Mouse (Mus musculus): ENCODE data around the gene Erc2.
"Not testable (repeated sequence)": the region's sequence is repeated elsewhere in the genome, so short reads cannot be mapped to it uniquely, and the experiment has no call there.

Erc2 gene

DNA sequence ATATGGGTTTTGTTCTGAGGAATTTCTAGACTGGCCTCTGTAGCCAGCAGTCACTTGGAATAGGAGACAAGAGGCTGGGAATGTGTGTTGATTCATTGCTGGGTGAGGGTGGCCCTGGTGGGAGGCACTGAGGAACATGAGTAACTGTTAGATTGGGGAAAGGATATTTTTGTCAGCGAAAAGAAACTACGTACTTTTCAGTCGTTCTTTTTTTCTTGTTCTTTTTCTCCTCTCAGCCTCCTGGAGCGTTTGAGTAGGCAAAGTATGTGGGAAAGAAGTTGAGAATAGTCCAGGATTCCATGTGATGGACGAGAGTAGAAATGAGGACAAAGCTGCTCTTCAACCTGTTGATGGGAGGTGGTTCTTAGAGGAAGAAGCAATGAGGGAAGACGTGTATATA is 230.4 kb downstream of the Erc2 start:
- Histone ChIP-seq H3K36me3 (ENCODE audit: control insufficient read depth, insufficient read depth, low read length, poor library complexity, severe bottlenecking) (no peaks in the 10 kb centered on the region), H3K27me3 (ENCODE audit: control insufficient read depth, insufficient read depth, low read length, poor library complexity, severe bottlenecking) (no peaks in the 10 kb centered on the region)
- no peak for DNase-seq (ENCODE audit: low read depth, low spot score)

DNA sequence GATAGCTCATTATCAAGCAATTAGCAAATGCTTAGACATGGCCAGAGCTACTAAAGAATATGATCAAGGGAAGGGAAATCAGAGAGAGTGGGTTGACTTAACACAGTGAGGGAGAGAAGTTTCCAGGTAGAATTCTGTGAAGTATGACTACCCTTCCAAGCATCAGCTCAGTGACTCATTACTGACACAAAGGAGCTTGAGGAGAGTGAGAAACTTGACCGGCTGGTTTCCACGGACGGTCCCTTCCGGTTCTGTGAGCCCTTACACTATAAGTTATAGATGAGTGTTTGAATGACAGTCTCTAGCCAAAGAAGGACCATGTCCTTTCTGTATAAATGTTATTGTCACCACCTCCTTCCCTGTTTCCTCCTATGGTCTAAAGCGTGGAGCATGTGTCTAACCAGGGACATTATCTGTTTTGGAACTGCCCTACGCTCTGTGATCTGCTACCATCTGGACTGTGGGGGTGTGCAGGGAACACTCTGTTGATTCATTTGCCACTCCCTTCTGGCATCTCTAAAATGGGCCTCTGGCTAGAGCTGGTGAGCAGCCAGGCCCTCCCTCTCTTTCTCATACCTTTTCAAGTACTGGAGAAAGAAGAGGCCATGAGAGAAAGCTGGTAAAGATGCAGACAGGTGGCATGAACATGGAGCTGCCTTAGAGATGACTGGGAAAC is 238.3 kb downstream of the Erc2 start:
- no peaks in the 10 kb centered on the region for H3K36me3 ChIP-seq (ENCODE audit: control insufficient read depth, insufficient read depth, low read length, poor library complexity, severe bottlenecking)
- no peak for DNase-seq (ENCODE audit: low read depth, low spot score)
- no peaks in the 10 kb centered on the region for H3K27me3 ChIP-seq (ENCODE audit: control insufficient read depth, insufficient read depth, low read length, poor library complexity, severe bottlenecking)

DNA sequence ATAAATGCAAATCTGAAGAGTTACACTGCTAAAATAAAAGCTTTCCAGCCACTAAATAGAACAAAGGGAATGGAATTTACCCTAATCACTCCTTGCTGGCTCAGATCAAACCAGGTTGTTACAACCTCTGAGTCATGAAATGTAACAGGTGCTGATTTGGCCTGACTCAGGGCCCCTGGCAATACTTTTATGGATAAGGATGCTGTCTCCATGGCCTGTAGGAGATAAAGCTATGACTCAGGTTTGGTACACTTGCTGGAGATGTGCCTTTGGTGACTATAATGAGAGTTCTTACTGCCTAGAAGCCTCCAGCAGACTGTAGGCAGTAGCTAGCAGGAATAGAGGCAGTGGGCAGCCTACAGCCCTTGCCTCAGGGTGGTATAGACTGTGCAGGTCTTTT is 240.1 kb downstream of the Erc2 start:
- Histone ChIP-seq H3K36me3 (ENCODE audit: control insufficient read depth, insufficient read depth, low read length, poor library complexity, severe bottlenecking) (no peaks in the 10 kb centered on the region), H3K27me3 (ENCODE audit: control insufficient read depth, insufficient read depth, low read length, poor library complexity, severe bottlenecking) (no peaks in the 10 kb centered on the region)
- DNase-seq (ENCODE audit: low read depth, low spot score) = no peak

DNA sequence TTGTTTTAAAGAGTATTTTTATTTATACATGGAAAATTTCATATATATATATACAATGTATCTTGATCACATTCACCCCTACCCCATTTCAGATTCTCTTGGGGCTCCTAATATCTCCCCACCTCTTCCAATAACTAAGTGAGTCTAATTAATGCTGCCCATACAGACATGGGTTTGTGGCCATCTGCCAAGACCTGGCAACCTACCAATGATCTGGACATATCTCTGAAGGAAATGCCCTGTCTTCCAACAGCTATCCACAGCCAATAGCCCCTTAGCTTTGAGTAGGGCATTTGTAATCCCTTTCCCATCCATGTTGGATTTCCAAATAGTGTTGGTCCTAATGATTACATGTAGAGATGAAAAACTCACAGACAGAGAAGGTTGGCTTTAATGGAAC is 245.2 kb downstream of the Erc2 start:
- DNase-seq (ENCODE audit: low read depth, low spot score) = no peak
- Histone ChIP-seq H3K27me3 (ENCODE audit: control insufficient read depth, insufficient read depth, low read length, poor library complexity, severe bottlenecking) (no peaks in the 10 kb centered on the region), H3K36me3 (ENCODE audit: control insufficient read depth, insufficient read depth, low read length, poor library complexity, severe bottlenecking) (no peaks in the 10 kb centered on the region)

GRCm38 (mm10) chr14:27873619-27874018 is 251.4 kb downstream of the Erc2 start:
- DNase-seq (ENCODE audit: low read depth, low spot score) = no peak
- Histone ChIP-seq H3K36me3 (ENCODE audit: control insufficient read depth, insufficient read depth, low read length, poor library complexity, severe bottlenecking) (no peaks in the 10 kb centered on the region), H3K27me3 (ENCODE audit: control insufficient read depth, insufficient read depth, low read length, poor library complexity, severe bottlenecking) (no peaks in the 10 kb centered on the region)

GRCm38 (mm10) chr14:27875991-27876411 is 253.8 kb downstream of the Erc2 start:
- Histone ChIP-seq H3K36me3 (ENCODE audit: control insufficient read depth, insufficient read depth, low read length, poor library complexity, severe bottlenecking) (no peaks in the 10 kb centered on the region), H3K27me3 (ENCODE audit: control insufficient read depth, insufficient read depth, low read length, poor library complexity, severe bottlenecking) (no peaks in the 10 kb centered on the region)
- no peak for DNase-seq (ENCODE audit: low read depth, low spot score)

DNA sequence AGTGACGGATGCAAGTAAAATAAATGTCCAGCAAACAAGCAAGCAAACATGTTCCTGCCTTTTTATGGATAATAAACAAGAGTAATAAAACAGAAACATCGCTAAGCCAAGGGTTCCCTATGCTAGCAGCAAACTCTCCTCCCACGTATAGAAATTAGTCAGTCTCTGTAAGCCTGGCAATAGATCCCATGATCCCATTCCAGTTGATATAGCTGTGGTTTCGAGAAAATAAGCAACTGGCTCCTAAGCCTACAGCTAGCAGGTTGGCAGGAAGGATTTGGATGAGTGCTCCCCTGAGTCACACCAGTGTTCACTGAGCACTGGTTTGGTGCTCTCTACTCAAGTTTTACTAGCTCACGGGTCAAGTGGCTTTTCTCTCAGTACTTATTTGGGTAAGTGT is 259.7 kb downstream of the Erc2 start:
- DNase-seq (ENCODE audit: low read depth, low spot score) = no peak

GRCm38 (mm10) chr14:27886337-27886736 is 264.1 kb downstream of the Erc2 start:
- H3K36me3 ChIP-seq (ENCODE audit: control insufficient read depth, insufficient read depth, low read length, poor library complexity, severe bottlenecking); DNase-seq (ENCODE audit: low read depth, low spot score); H3K27me3 ChIP-seq (ENCODE audit: control insufficient read depth, insufficient read depth, low read length, poor library complexity, severe bottlenecking): not testable (repeated sequence)

More for the DNA sequence above, 259.7 kb downstream of the Erc2 start:
- H3K36me3 ChIP-seq (ENCODE audit: control insufficient read depth, insufficient read depth, low read length, poor library complexity, severe bottlenecking) = no peaks in the 10 kb centered on the region
- H3K27me3 ChIP-seq (ENCODE audit: control insufficient read depth, insufficient read depth, low read length, poor library complexity, severe bottlenecking) = no peaks in the 10 kb centered on the region

DNA sequence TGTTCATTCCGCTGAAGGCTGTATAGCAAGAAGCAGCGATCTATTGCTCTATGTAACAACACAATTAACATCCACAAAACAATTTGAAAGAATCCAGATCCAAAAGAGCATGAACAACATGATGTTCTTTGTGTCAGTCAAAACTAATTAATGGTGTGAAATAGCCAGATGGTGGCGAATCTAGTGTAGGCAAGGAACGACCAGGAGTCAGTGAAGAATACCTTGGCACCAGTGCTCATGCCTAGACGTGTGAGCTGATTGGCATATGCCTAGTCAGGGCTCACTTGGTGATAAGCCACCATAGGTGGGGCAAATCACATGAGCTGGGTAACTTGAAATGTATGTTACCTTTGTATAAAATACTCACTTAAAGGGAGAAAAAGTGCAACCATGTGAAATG is 265.3 kb downstream of the Erc2 start:
- Histone ChIP-seq H3K36me3 (ENCODE audit: control insufficient read depth, insufficient read depth, low read length, poor library complexity, severe bottlenecking) (no peaks in the 10 kb centered on the region), H3K27me3 (ENCODE audit: control insufficient read depth, insufficient read depth, low read length, poor library complexity, severe bottlenecking) (no peaks in the 10 kb centered on the region)
- DNase-seq (ENCODE audit: low read depth, low spot score) = no peak

DNA sequence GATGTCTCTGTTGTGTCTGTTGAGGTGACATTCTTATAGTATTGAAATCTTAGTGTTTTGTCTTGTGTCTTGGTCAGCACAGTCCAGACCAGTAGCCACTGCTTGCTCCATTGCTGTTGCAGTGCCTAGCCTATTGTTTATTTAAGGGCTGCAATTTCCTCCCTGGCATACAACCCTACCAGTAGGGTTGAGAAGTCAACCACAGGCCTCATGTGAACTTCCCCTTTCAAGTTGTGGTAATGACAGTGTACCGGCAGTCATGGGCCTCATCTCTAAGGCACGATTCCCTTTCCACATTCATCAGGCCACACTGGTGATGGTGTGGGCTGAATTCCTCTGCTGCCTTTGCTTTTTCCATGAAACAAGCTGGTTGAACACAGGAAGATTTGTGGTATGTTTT is 267.4 kb downstream of the Erc2 start:
- Histone ChIP-seq H3K36me3 (ENCODE audit: control insufficient read depth, insufficient read depth, low read length, poor library complexity, severe bottlenecking) (no peaks in the 10 kb centered on the region), H3K27me3 (ENCODE audit: control insufficient read depth, insufficient read depth, low read length, poor library complexity, severe bottlenecking) (no peaks in the 10 kb centered on the region)
- no peak for DNase-seq (ENCODE audit: low read depth, low spot score)

GRCm38 (mm10) chr14:27892416-27892815 is 270.2 kb downstream of the Erc2 start:
- DNase-seq (ENCODE audit: low read depth, low spot score) = no peak
- H3K36me3 ChIP-seq (ENCODE audit: control insufficient read depth, insufficient read depth, low read length, poor library complexity, severe bottlenecking) = no peaks in the 10 kb centered on the region
- H3K27me3 ChIP-seq (ENCODE audit: control insufficient read depth, insufficient read depth, low read length, poor library complexity, severe bottlenecking) = no peaks in the 10 kb centered on the region

DNA sequence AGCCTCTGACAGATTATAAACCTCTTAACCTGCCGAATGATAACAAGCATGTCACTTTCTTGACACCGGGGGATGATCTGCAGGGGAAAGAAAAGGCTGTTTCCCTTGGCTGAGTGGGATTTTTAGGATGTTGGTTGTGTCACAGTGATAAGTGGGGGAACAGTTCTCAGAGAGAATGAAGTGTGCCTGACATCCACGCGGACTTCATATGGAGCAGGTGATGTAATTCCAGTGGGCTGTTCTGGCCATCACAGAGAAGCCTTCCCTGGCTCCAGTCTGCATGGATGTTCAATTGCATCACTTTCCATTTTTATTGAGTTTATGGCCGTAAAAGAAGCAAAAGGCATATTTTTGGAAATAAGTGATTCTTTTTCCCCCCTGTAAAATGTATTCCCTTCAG is 279.5 kb downstream of the Erc2 start:
- Histone ChIP-seq H3K36me3 (ENCODE audit: control insufficient read depth, insufficient read depth, low read length, poor library complexity, severe bottlenecking) (no peaks in the 10 kb centered on the region), H3K27me3 (ENCODE audit: control insufficient read depth, insufficient read depth, low read length, poor library complexity, severe bottlenecking) (no peaks in the 10 kb centered on the region)
- no peak for DNase-seq (ENCODE audit: low read depth, low spot score)

- no peaks in the 10 kb centered on the region for H3K36me3 ChIP-seq (ENCODE audit: control insufficient read depth, insufficient read depth, low read length, poor library complexity, severe bottlenecking)
- DNase-seq (ENCODE audit: low read depth, low spot score) = no peak
- H3K27me3 ChIP-seq (ENCODE audit: control insufficient read depth, insufficient read depth, low read length, poor library complexity, severe bottlenecking) = no peaks in the 10 kb centered on the region
Observed at GRCm38 (mm10) chr14:27921656-27922373, 299.6 kb downstream of the Erc2 start.

DNA sequence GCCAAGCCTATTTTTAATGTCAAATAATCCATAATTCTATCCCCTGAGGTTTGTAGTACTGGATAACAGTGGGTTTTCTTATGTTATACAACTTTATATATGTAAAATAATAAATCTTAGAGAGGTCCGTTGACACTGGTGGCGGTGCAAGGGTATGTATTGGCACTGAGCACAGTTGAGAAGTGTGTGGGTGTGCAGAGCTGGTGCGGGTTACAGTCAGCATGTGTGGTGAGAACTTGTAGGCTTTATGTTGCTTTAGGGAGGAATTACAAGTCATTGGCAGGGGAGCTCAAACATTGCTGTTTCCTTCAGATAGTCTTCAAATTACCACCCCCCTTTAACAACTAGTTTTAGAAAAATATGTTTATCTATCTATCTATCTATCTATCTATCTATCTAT is 305.1 kb downstream of the Erc2 start:
- Histone ChIP-seq H3K36me3 (ENCODE audit: control insufficient read depth, insufficient read depth, low read length, poor library complexity, severe bottlenecking) (no peaks in the 10 kb centered on the region), H3K27me3 (ENCODE audit: control insufficient read depth, insufficient read depth, low read length, poor library complexity, severe bottlenecking) (no peaks in the 10 kb centered on the region)
- DNase-seq (ENCODE audit: low read depth, low spot score) = no peak

- no peaks in the 10 kb centered on the region for H3K36me3 ChIP-seq (ENCODE audit: control insufficient read depth, insufficient read depth, low read length, poor library complexity, severe bottlenecking)
- no peak for DNase-seq (ENCODE audit: low read depth, low spot score)
Observed at GRCm38 (mm10) chr14:27933533-27933932, 311.3 kb downstream of the Erc2 start.

GRCm38 (mm10) chr14:27935714-27936113 is 313.5 kb downstream of the Erc2 start:
- H3K27me3 ChIP-seq (ENCODE audit: control insufficient read depth, insufficient read depth, low read length, poor library complexity, severe bottlenecking) = no peaks in the 10 kb centered on the region
- DNase-seq (ENCODE audit: low read depth, low spot score) = no peak
- no peaks in the 10 kb centered on the region for H3K36me3 ChIP-seq (ENCODE audit: control insufficient read depth, insufficient read depth, low read length, poor library complexity, severe bottlenecking)

More at GRCm38 (mm10) chr14:27933533-27933932, 311.3 kb downstream of the Erc2 start:
- H3K27me3 ChIP-seq (ENCODE audit: control insufficient read depth, insufficient read depth, low read length, poor library complexity, severe bottlenecking) = no peaks in the 10 kb centered on the region

All from splenic B cell, adult 2 months (primary cell).